Mouse (Mus musculus): Measurements from ENCODE around the gene Gm5426.
"Not testable (repeated sequence)": the region's sequence is repeated elsewhere in the genome, so short reads cannot be mapped to it uniquely, and the experiment has no call there.

The Gm5426 gene

GRCm38 (mm10) chr10:96139274-96139673 lies 2.9 kb downstream of the Gm5426 start:
- not testable (repeated sequence) for DNase-seq (ENCODE audit: low spot score)

GRCm38 (mm10) chr10:96146578-96146977 lies 10.2 kb downstream of the Gm5426 start:
- DNase-seq (ENCODE audit: low spot score) = no peak

GRCm38 (mm10) chr10:96148250-96148699 lies 11.9 kb downstream of the Gm5426 start:
- no peak for DNase-seq (ENCODE audit: low spot score)

GRCm38 (mm10) chr10:96150401-96151116 lies 14.2 kb downstream of the Gm5426 start:
- DNase-seq (ENCODE audit: low spot score) = no peak

GRCm38 (mm10) chr10:96153315-96153714 lies 16.9 kb downstream of the Gm5426 start:
- no peak for DNase-seq (ENCODE audit: low spot score)

- DNase-seq (ENCODE audit: low spot score) = no peak
These were observed 26.7 kb downstream of the Gm5426 start for GRCm38 (mm10) chr10:96162975-96163706.

GRCm38 (mm10) chr10:96163791-96164190 lies 27.4 kb downstream of the Gm5426 start:
- DNase-seq (ENCODE audit: low spot score) = no peak

GRCm38 (mm10) chr10:96165260-96165659 lies 28.9 kb downstream of the Gm5426 start:
- no peak for DNase-seq (ENCODE audit: low spot score)

- DNase-seq (ENCODE audit: low spot score) = no peak
These were observed 32.6 kb downstream of the Gm5426 start for GRCm38 (mm10) chr10:96168998-96169397.

GRCm38 (mm10) chr10:96171546-96171945 lies 35.1 kb downstream of the Gm5426 start:
- DNase-seq (ENCODE audit: low spot score) = no peak

- DNase-seq (ENCODE audit: low spot score) = no peak
These were observed 36.6 kb downstream of the Gm5426 start for GRCm38 (mm10) chr10:96172964-96173363.

- no peak for DNase-seq (ENCODE audit: low spot score)
These were observed 37.4 kb downstream of the Gm5426 start for GRCm38 (mm10) chr10:96173771-96174170.

GRCm38 (mm10) chr10:96176916-96177315 lies 40.5 kb downstream of the Gm5426 start:
- DNase-seq (ENCODE audit: low spot score) = no peak

GRCm38 (mm10) chr10:96180554-96181397 lies 44.4 kb downstream of the Gm5426 start:
- DNase-seq (ENCODE audit: low spot score) = no peak

GRCm38 (mm10) chr10:96181398-96181790 lies 45.0 kb downstream of the Gm5426 start:
- DNase-seq (ENCODE audit: low spot score) = no peak

- no peak for DNase-seq (ENCODE audit: low spot score)
These were observed 45.7 kb downstream of the Gm5426 start for GRCm38 (mm10) chr10:96181883-96182628.

GRCm38 (mm10) chr10:96185026-96185425 lies 48.6 kb downstream of the Gm5426 start:
- DNase-seq (ENCODE audit: low spot score) = no peak

GRCm38 (mm10) chr10:96185601-96186000 lies 49.2 kb downstream of the Gm5426 start:
- no peak for DNase-seq (ENCODE audit: low spot score)
